Mouse (Mus musculus) brown adipose tissue, adult 24 weeks (tissue): ENCODE measurements around the gene Rcn3. TPM values are rescaled to one million over a fixed set of nuclear protein-coding genes. Genes with fewer than 3 reads are reported as not detected.
"Not testable (repeated sequence)": the region's sequence is repeated elsewhere in the genome, so short reads cannot be mapped to it uniquely, and the experiment has no call there.

Experiments used
- H3K27ac ChIP-seq: fragments of 200-500 bp; replicated peaks from 2 replicates; pipeline ENCODE4 v1.5.1; 2012; ENCODE audit warnings: low read depth, mild to moderate bottlenecking, low read length
- H3K4me1 ChIP-seq: fragments of 200-500 bp; 2 replicates; pipeline ENCODE4 v1.6.1; 2012; ENCODE audit warnings: low read length, mixed read lengths; ENCODE audit not compliant: control insufficient read depth, insufficient read depth, insufficient read length
- H3K4me3 ChIP-seq: fragments of 200-500 bp; 2 replicates; pipeline ENCODE4 v1.5.1; 2012; ENCODE audit warnings: low read depth, mild to moderate bottlenecking, low read length, moderate library complexity; ENCODE audit not compliant: insufficient read depth
- polyA plus RNA-seq: library from polyadenylated mRNA; stranded (reverse); fragments of >200 nt; gene quantifications from 2 replicates; pipeline ENCODE4 v1.2.4, GENCODE M21; 2012; ENCODE audit not compliant: missing spikeins, insufficient read depth, insufficient read length

Gene Rcn3
- polyA plus RNA-seq, 1 experiment: 12.7 TPM

GRCm38 (mm10) chr7:45127700-45128224, 35.7 kb upstream of the Rcn3 start:
- peaks cover 11% of the 10 kb centered on the region for H3K4me1 ChIP-seq
- H3K27ac ChIP-seq: peak overlapping the region; percentile 86
- H3K4me3 ChIP-seq: peak overlapping the region; percentile 90

- H3K27ac ChIP-seq: no peak overlapping the region
- H3K4me3 ChIP-seq: peak overlapping the region; percentile 90
- H3K4me1 ChIP-seq: peaks cover 12% of the 10 kb centered on the region
Measured at GRCm38 (mm10) chr7:45126844-45127699, 35.1 kb upstream of the Rcn3 start.

GRCm38 (mm10) chr7:45126147-45126843, 34.3 kb upstream of the Rcn3 start:
- Histone ChIP-seq H3K4me1 (peaks cover 17% of the 10 kb centered on the region), H3K27ac (no peak overlapping the region), H3K4me3 (no peak overlapping the region)

- H3K27ac ChIP-seq, H3K4me3 ChIP-seq: not testable (repeated sequence)
- H3K4me1 ChIP-seq: peaks cover 20% of the 10 kb centered on the region
Measured at GRCm38 (mm10) chr7:45125649-45126048, 33.6 kb upstream of the Rcn3 start.

GRCm38 (mm10) chr7:45125144-45125600, 33.2 kb upstream of the Rcn3 start:
- Histone ChIP-seq H3K4me1 (peaks cover 20% of the 10 kb centered on the region), H3K4me3 (no peak overlapping the region)

GRCm38 (mm10) chr7:45124224-45125143, 32.5 kb upstream of the Rcn3 start, which contains the start of gene Rps11:
TSS of gene Rps11 (minus strand) at chr7:45124439.
- Histone ChIP-seq H3K4me3 (peak within 1 kb of the TSS; percentile 75), H3K4me1 (peaks cover 17% of the 10 kb centered on the region), H3K27ac (peak within 1 kb of the TSS; percentile 89)

More at GRCm38 (mm10) chr7:45125144-45125600, 33.2 kb upstream of the Rcn3 start:
- H3K27ac ChIP-seq: no peak overlapping the region

GRCm38 (mm10) chr7:45123186-45123570, 31.2 kb upstream of the Rcn3 start:
- peak overlapping the region; percentile 89 for H3K27ac ChIP-seq
- H3K4me1 ChIP-seq: peaks cover 17% of the 10 kb centered on the region
- peak overlapping the region; percentile 75 for H3K4me3 ChIP-seq

GRCm38 (mm10) chr7:45122561-45123185, 30.7 kb upstream of the Rcn3 start:
- Histone ChIP-seq H3K27ac (peak overlapping the region; percentile 89), H3K4me1 (peaks cover 16% of the 10 kb centered on the region), H3K4me3 (peak overlapping the region; percentile 75)

GRCm38 (mm10) chr7:45121966-45122365, 29.9 kb upstream of the Rcn3 start:
- H3K4me3 ChIP-seq: peak overlapping the region; percentile 75
- peaks cover 9% of the 10 kb centered on the region for H3K4me1 ChIP-seq
- peak overlapping the region; percentile 89 for H3K27ac ChIP-seq

GRCm38 (mm10) chr7:45121404-45121803, 29.4 kb upstream of the Rcn3 start:
- peak overlapping the region; percentile 89 for H3K27ac ChIP-seq
- H3K4me1 ChIP-seq: peaks cover 9% of the 10 kb centered on the region
- peak overlapping the region; percentile 75 for H3K4me3 ChIP-seq

- H3K27ac ChIP-seq: peak overlapping the region; percentile 43
Measured at GRCm38 (mm10) chr7:45119780-45120709, 28.0 kb upstream of the Rcn3 start.

GRCm38 (mm10) chr7:45118336-45118735, 26.3 kb upstream of the Rcn3 start:
- Histone ChIP-seq H3K4me1 (peaks cover 9% of the 10 kb centered on the region), H3K27ac (no peak overlapping the region), H3K4me3 (no peak overlapping the region)

More at GRCm38 (mm10) chr7:45119780-45120709, 28.0 kb upstream of the Rcn3 start:
- H3K4me3 ChIP-seq: no peak overlapping the region
- peaks cover 9% of the 10 kb centered on the region for H3K4me1 ChIP-seq

- Histone ChIP-seq H3K4me1 (peaks cover 9% of the 10 kb centered on the region), H3K27ac (no peak overlapping the region), H3K4me3 (no peak overlapping the region)
Measured at GRCm38 (mm10) chr7:45117566-45117965, 25.5 kb upstream of the Rcn3 start.
